In genomic region chr7:64949910-64950770, GRCm38 (mm10) we compare ENCODE assay signal across 10 mouse cellular contexts.
DNase-seq lines count a peak whose midpoint lies in the region; ATAC-seq and TF ChIP-seq lines count a peak whose summit lies in the region.
"Had no signal": no experiment of that assay in that cellular context is flagged by ENCODE, and none has a peak within 500 bp of the region (broad histone marks: within the 10 kb centered on the region; RNA-seq: fewer than 3 reads in every experiment).

No protein-coding gene starts in this region.

- no peaks in the 10 kb centered on the region for H3K9me3 ChIP-seq in forebrain, embryonic 15.5 days
- H3K9me3 ChIP-seq in intestine, embryonic 15.5 days: no peaks in the 10 kb centered on the region
- H3K9me3 ChIP-seq in neural tube, embryonic 13.5 days: no peaks in the 10 kb centered on the region
- H3K9me3 ChIP-seq: embryonic facial prominence, embryonic 12.5 days had no signal

- H3K4me2 ChIP-seq in forebrain, embryonic 15.5 days (replicated peaks): no peak overlapping the region
- no peak overlapping the region for H3K4me2 ChIP-seq in intestine, embryonic 15.5 days (replicated peaks)
- H3K4me2 ChIP-seq in neural tube, embryonic 13.5 days: no peak overlapping the region
- H3K4me2 ChIP-seq: embryonic facial prominence, embryonic 12.5 days had no signal

- H3K27me3 ChIP-seq in spleen, adult 2 months (ENCODE audit: control insufficient read depth, insufficient read depth, low read length): no peaks in the 10 kb centered on the region
- no peaks in the 10 kb centered on the region for H3K27me3 ChIP-seq in forebrain, embryonic 15.5 days
- no peaks in the 10 kb centered on the region for H3K27me3 ChIP-seq in intestine, embryonic 15.5 days (replicated peaks)
- no peaks in the 10 kb centered on the region for H3K27me3 ChIP-seq in neural tube, embryonic 13.5 days
- H3K27me3 ChIP-seq: embryonic facial prominence, embryonic 12.5 days had no signal

- DNase-seq in spleen, adult 2 months (ENCODE audit: low read depth in 1 of 2, low spot score in 2 of 2): peak in 1 of 2 experiments; percentile 9
- no peak for DNase-seq in spleen, adult 12 weeks (ENCODE audit: low spot score)
- DNase-seq in c-Kit-positive CD71-negative TER-119-negative erythroid progenitor cells, embryonic 14.5 days (ENCODE audit: low read depth): peak; percentile 43
- peak; percentile 79 for DNase-seq in left cerebral cortex, postnatal 4 days
- DNase-seq in thymus, postnatal 36 days: peak; percentile 52 to 54

- no peaks in the 10 kb centered on the region for H3K4me1 ChIP-seq in spleen, adult 2 months (ENCODE audit: control insufficient read depth, insufficient read depth, insufficient read length)
- H3K4me1 ChIP-seq in forebrain, embryonic 15.5 days: peaks cover 4% of the 10 kb centered on the region
- H3K4me1 ChIP-seq in intestine, embryonic 15.5 days (replicated peaks): no peaks in the 10 kb centered on the region
- 0 out of 2 replicates have a peak, but pooled peaks cover 7% of the 10 kb centered on the region for H3K4me1 ChIP-seq in neural tube, embryonic 13.5 days (replicated peaks)
- H3K4me1 ChIP-seq: embryonic facial prominence, embryonic 12.5 days had no signal

- peak; percentile 17; the same call in 1 of the 2 replicates for TF ChIP-seq CTCF in spleen, adult 2 months (IDR thresholded peaks at IDR 0.05; ENCODE audit: extremely low read depth, insufficient read depth, insufficient read length, insufficient replicate concordance)

- TF ChIP-seq POLR2A in spleen, adult 2 months (IDR thresholded peaks at IDR 0.05; ENCODE audit: low read depth, low read length): no peak

- WGBS in spleen, adult 2 months: 46% methylated on average over 12 of the region's 12 CpGs
- 36% methylated on average over 12 of the region's 12 CpGs for WGBS in forebrain, embryonic 15.5 days
- WGBS in intestine, embryonic 15.5 days: 40% methylated on average over 12 of the region's 12 CpGs
- WGBS in neural tube, embryonic 13.5 days: 31% methylated on average over 12 of the region's 12 CpGs

- intact Hi-C loops in left cerebral cortex, postnatal 4 days (cut with DNase I): no loop called here

- no peak overlapping the region for H3K4me3 ChIP-seq in spleen, adult 2 months (ENCODE audit: extremely low read depth, insufficient read depth, insufficient read length)
- no peak overlapping the region for H3K4me3 ChIP-seq in forebrain, embryonic 15.5 days
- no peak overlapping the region for H3K4me3 ChIP-seq in intestine, embryonic 15.5 days (replicated peaks)
- H3K4me3 ChIP-seq in neural tube, embryonic 13.5 days: no peak overlapping the region
- H3K4me3 ChIP-seq: embryonic facial prominence, embryonic 12.5 days had no signal

- ATAC-seq in forebrain, embryonic 15.5 days (replicated peaks): peak; percentile 79
- ATAC-seq in intestine, embryonic 15.5 days: peak; percentile 65; the same call in 1 of the 2 replicates
- peak; percentile 76 for ATAC-seq in neural tube, embryonic 13.5 days (ENCODE audit: low read depth)

- no peak overlapping the region for H3K27ac ChIP-seq in spleen, adult 2 months (ENCODE audit: insufficient read depth, low read length)
- no peak overlapping the region for H3K27ac ChIP-seq in forebrain, embryonic 15.5 days (replicated peaks)
- no peak overlapping the region for H3K27ac ChIP-seq in intestine, embryonic 15.5 days
- H3K27ac ChIP-seq in neural tube, embryonic 13.5 days (replicated peaks): no peak overlapping the region
- H3K27ac ChIP-seq: embryonic facial prominence, embryonic 12.5 days; macrophage had no signal

- no peak overlapping the region for H3K9ac ChIP-seq in forebrain, embryonic 15.5 days (replicated peaks)
- H3K9ac ChIP-seq in intestine, embryonic 15.5 days: no peak overlapping the region
- no peak overlapping the region for H3K9ac ChIP-seq in neural tube, embryonic 13.5 days
- H3K9ac ChIP-seq: embryonic facial prominence, embryonic 12.5 days had no signal

- H3K36me3 ChIP-seq in spleen, adult 2 months (ENCODE audit: control insufficient read depth, insufficient read depth, low read length): no peaks in the 10 kb centered on the region
- no peaks in the 10 kb centered on the region for H3K36me3 ChIP-seq in forebrain, embryonic 15.5 days
- no peaks in the 10 kb centered on the region for H3K36me3 ChIP-seq in intestine, embryonic 15.5 days
- H3K36me3 ChIP-seq in neural tube, embryonic 13.5 days: no peaks in the 10 kb centered on the region
- H3K36me3 ChIP-seq: embryonic facial prominence, embryonic 12.5 days had no signal
